Mouse (Mus musculus) cerebellum, adult 11 months (tissue): ENCODE measurements around the gene Hist2h3b.
"Not testable (repeated sequence)": the region's sequence is repeated elsewhere in the genome, so short reads cannot be mapped to it uniquely, and the experiment has no call there.

Experiments
- DNase-seq: peaks from one replicate; pipeline ENCODE4 v3.0.0; 2022

Hist2h3b gene

GRCm38 (mm10) chr3:96239949-96240798 is 28.3 kb upstream of the Hist2h3b start, which contains the start of gene Hist2h2aa2:
Gene Hist2h2aa2 (minus strand): TSS chr3:96240276.
- peak; percentile 95 for DNase-seq

- no peak for DNase-seq
Measured at GRCm38 (mm10) chr3:96240799-96241197, 27.7 kb upstream of the Hist2h3b start.

- no peak for DNase-seq
Measured at GRCm38 (mm10) chr3:96243921-96244572, 24.4 kb upstream of the Hist2h3b start.

GRCm38 (mm10) chr3:96245003-96245886 is 23.2 kb upstream of the Hist2h3b start, which contains the start of gene Hist2h2aa1:
Gene Hist2h2aa1 (plus strand): TSS chr3:96245497.
- DNase-seq: peak; percentile 87

GRCm38 (mm10) chr3:96246018-96246417 is 22.4 kb upstream of the Hist2h3b start:
- not testable (repeated sequence) for DNase-seq

GRCm38 (mm10) chr3:96246427-96246856 is 22.0 kb upstream of the Hist2h3b start, which contains the start of gene Hist2h3c1:
Gene Hist2h3c1 (plus strand): TSS chr3:96246685.
- not testable (repeated sequence) for DNase-seq

- no peak for DNase-seq
Measured at GRCm38 (mm10) chr3:96247356-96248140, 20.9 kb upstream of the Hist2h3b start.

- DNase-seq: no peak
Measured at GRCm38 (mm10) chr3:96248141-96249033, 20.1 kb upstream of the Hist2h3b start.

GRCm38 (mm10) chr3:96249034-96249345 is 19.5 kb upstream of the Hist2h3b start:
- no peak for DNase-seq

GRCm38 (mm10) chr3:96250890-96251289 is 17.6 kb upstream of the Hist2h3b start:
- DNase-seq: no peak

- DNase-seq: no peak
Measured at GRCm38 (mm10) chr3:96251787-96252186, 16.7 kb upstream of the Hist2h3b start.

- DNase-seq: no peak
Measured at GRCm38 (mm10) chr3:96254683-96255355, 13.6 kb upstream of the Hist2h3b start.

GRCm38 (mm10) chr3:96255926-96256593 is 12.4 kb upstream of the Hist2h3b start:
- DNase-seq: no peak

GRCm38 (mm10) chr3:96257190-96257589 is 11.3 kb upstream of the Hist2h3b start:
- no peak for DNase-seq

GRCm38 (mm10) chr3:96260220-96260619 is 8.2 kb upstream of the Hist2h3b start:
- DNase-seq: no peak

GRCm38 (mm10) chr3:96261623-96262022 is 6.8 kb upstream of the Hist2h3b start:
- DNase-seq: no peak

GRCm38 (mm10) chr3:96262216-96262875 is 6.1 kb upstream of the Hist2h3b start:
- peak; percentile 85 for DNase-seq

- peak; percentile 96 for DNase-seq
Measured at GRCm38 (mm10) chr3:96262979-96263550, 5.4 kb upstream of the Hist2h3b start, which contains the start of gene Hist2h4. Gene Hist2h4 (minus strand): TSS chr3:96263311.
